Mouse (Mus musculus) E14TG2a.4 (cell line): ENCODE data around the gene Mettl26.

Experiments used
- H3K27me3 ChIP-seq: 2 replicates; pipeline ENCODE4 v1.6.1; 2014; ENCODE audit warnings: low read length, control low read depth; ENCODE audit not compliant: insufficient read depth
- H3K36me3 ChIP-seq: 2 replicates; pipeline ENCODE4 v1.6.1; 2014; ENCODE audit warnings: low read length, control low read depth; ENCODE audit not compliant: insufficient read depth
- H3K4me1 ChIP-seq: replicated peaks from 2 replicates; pipeline ENCODE4 v1.6.1; 2014; ENCODE audit warnings: low read depth, low read length, control low read depth
- H3K4me3 ChIP-seq: replicated peaks from 2 replicates; pipeline ENCODE4 v1.5.1; 2014; ENCODE audit warnings: mild to moderate bottlenecking, low read length
- H3K9me3 ChIP-seq: 2 replicates; pipeline ENCODE4 v1.6.1; 2014; ENCODE audit warnings: low read length, control low read depth
- CTCF ChIP-seq: conservative IDR thresholded peaks from 2 replicates; pipeline ENCODE4 v1.5.1; 2014; ENCODE audit warnings: low read length
- NANOG ChIP-seq: IDR thresholded peaks from 2 replicates; pipeline ENCODE4 v1.6.1; 2014; ENCODE audit warnings: borderline replicate concordance, low read length, mixed read lengths
- POU5F1 ChIP-seq: IDR thresholded peaks from 2 replicates; pipeline ENCODE4 v1.6.1; 2014; ENCODE audit warnings: low read length, borderline replicate concordance

Gene Mettl26

DNA sequence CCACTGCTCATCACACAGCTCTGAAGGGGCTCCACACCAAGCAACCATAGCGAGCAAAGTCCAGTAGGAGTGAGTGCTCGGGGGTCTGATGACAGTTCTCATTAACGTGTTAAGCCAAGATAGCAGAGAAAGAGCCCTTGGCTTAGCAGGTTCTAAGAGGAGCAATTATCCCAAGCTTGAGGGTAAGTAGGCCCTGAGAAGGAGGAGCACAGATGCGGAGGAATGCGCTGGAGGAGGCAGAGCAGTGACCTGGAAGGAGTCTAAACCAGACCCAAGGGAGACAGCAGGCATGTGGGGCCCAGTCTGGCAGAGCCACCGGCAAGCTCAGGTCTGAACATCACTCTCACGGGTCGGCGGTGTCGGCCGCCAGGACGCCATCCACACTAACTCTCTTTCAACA is 21.0 kb downstream of the Mettl26 start:
- no peaks in the 10 kb centered on the region for H3K9me3 ChIP-seq
- no peaks in the 10 kb centered on the region for H3K27me3 ChIP-seq
- TF ChIP-seq POU5F1: no peak
- no peak for TF ChIP-seq CTCF
- TF ChIP-seq NANOG: no peak
- H3K4me3 ChIP-seq: no peak overlapping the region
- peaks cover 35% of the 10 kb centered on the region for H3K36me3 ChIP-seq
- peaks cover 43% of the 10 kb centered on the region for H3K4me1 ChIP-seq

DNA sequence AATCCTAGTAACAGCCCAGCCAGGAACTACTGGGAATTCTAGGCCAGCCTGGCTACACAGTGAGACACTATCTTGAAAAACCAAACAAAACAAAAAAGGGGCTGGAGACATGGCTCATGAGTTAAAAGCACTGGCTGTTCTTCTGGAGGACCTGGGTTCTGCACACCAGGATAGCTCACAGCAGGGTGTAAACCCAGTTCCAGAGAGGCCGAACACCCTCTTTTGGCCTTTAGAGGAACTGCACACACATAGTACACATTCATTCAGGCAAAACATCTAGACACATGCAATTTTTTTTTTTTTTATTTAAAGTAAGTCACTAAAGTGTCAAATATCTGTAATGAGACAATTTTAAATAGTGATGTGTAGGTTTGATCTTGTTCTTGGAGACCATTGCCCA is 25.3 kb downstream of the Mettl26 start:
- H3K4me1 ChIP-seq: peaks cover 44% of the 10 kb centered on the region
- TF ChIP-seq POU5F1 (no peak), CTCF (peak; percentile 42)
- no peak overlapping the region for H3K4me3 ChIP-seq
- H3K9me3 ChIP-seq: no peaks in the 10 kb centered on the region
- H3K36me3 ChIP-seq: peaks cover 32% of the 10 kb centered on the region
- H3K27me3 ChIP-seq: no peaks in the 10 kb centered on the region

DNA sequence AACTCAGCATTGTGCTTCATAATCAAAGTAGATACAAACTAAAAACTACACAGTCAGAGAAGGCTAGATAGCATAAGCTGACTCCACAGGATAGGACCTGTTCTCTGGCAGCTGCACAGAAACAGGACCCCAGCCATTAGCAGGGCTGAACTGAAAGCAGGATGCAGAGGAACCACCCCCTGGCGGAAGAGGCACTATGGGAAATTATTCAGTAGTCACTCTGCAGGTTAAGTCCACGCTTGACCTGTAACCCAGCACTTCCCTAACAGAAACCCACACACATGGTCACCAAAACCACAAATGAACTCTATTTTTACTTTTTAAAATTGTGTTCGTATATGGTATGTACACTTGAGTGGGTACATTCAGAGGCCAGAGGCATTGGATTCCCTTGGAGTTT is 28.2 kb downstream of the Mettl26 start:
- H3K36me3 ChIP-seq: peaks cover 40% of the 10 kb centered on the region
- no peaks in the 10 kb centered on the region for H3K9me3 ChIP-seq
- H3K27me3 ChIP-seq: no peaks in the 10 kb centered on the region
- TF ChIP-seq CTCF (no peak), NANOG (no peak), POU5F1 (no peak)
- peaks cover 25% of the 10 kb centered on the region for H3K4me1 ChIP-seq
- H3K4me3 ChIP-seq: no peak overlapping the region

DNA sequence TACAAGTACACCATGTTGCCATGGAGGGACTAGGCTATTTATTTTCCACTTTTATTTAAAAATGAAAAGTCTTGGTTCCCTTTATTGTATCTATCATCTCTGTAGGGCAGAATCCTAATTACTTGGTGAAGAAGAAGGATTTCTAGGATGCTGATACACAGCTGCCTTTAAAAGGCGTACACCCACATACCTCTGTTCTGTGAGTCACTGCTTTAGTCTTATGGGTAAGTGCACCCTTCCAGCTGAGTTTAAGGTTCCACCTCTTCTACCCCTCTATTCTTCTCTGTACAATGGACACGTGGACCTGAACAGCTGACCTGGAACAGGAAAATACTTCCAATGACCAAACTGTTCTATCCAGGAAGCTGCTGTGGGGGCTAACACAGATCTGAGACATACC is 32.8 kb downstream of the Mettl26 start:
- no peaks in the 10 kb centered on the region for H3K27me3 ChIP-seq
- peaks cover 29% of the 10 kb centered on the region for H3K4me1 ChIP-seq
- no peak for TF ChIP-seq POU5F1
- no peak for TF ChIP-seq NANOG
- no peak for TF ChIP-seq CTCF
- peaks cover 36% of the 10 kb centered on the region for H3K36me3 ChIP-seq
- H3K9me3 ChIP-seq: no peaks in the 10 kb centered on the region
- no peak overlapping the region for H3K4me3 ChIP-seq

DNA sequence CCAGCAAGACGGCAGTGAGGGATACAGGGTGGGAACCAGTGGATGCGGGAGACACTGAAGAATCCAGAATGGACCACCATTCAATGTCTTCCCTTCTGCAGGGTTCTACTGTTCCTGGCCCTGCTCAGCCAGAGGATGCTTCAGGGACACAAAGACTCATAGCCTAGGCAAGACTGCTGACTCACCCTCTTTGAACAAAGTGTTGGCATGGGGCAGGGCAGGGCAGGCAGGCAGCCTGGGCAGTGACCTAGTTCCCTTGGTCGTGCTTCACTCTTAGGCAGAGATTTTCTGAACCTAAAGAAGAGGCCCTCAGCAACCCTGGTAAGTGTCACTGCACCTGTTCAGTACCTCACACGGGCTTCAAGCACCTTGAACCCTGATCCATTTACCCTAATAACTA is 36.9 kb downstream of the Mettl26 start:
- Histone ChIP-seq H3K36me3 (peaks cover 56% of the 10 kb centered on the region), H3K4me3 (no peak overlapping the region), H3K9me3 (no peaks in the 10 kb centered on the region), H3K4me1 (peaks cover 38% of the 10 kb centered on the region), H3K27me3 (no peaks in the 10 kb centered on the region)
- TF ChIP-seq POU5F1 (no peak), CTCF (no peak), NANOG (no peak)

DNA sequence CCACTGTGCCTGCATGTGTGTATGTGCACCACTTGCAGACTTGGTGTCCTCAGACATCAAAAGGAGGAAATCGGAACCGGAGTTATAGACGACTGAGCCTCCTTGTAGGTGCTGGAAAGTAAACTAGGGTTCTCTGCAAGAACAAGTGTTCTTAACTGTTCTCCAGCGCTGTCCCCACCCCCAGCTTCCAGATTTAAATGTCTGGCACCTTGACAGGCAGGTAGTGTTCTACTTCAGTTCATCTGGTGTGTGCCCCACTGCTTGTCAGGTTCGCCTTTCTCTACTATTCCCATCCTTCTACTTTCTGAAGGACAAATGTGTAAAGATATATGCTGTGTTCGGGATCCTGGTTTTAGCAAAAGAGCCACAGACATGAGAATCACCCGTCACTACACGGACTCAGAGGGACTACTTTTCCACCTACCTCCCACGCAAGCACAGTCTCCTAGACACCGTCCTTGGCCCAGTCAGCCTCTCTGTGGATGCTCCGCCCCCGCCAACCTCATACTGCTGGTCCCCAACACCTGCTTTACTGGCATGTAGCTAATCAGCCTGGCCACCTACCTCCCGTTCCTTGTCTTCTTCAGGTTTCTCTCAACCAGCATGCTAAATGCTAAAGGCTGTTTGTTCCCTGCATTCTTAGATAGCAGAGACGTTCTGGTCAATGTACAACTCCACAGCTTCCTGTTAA is 38.5 kb downstream of the Mettl26 start:
- Histone ChIP-seq H3K4me1 (peaks cover 51% of the 10 kb centered on the region), H3K36me3 (peaks cover 56% of the 10 kb centered on the region), H3K9me3 (no peaks in the 10 kb centered on the region), H3K27me3 (no peaks in the 10 kb centered on the region), H3K4me3 (no peak overlapping the region)
- no peak for TF ChIP-seq NANOG
- TF ChIP-seq CTCF: no peak
- no peak for TF ChIP-seq POU5F1

DNA sequence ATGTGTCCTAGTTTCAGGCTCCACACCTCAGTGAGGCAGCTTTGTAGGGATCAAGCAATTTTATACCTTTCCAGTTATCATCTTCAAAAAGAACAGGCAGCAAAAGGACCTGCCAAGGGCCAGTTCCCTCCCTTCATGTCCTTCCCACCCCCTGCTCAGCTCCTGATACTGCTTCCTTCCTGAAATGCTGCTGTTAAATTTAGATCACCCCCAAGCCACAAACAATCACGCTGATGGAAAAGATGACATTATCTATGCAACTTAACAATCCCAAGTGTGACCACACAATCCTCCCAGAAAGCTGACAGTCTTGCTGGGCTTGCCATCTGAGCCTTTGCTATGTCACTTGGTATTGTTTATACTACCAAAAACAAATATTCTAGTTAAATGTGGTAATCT is 39.0 kb downstream of the Mettl26 start:
- TF ChIP-seq CTCF (no peak), POU5F1 (no peak), NANOG (no peak)
- no peak overlapping the region for H3K4me3 ChIP-seq
- no peaks in the 10 kb centered on the region for H3K27me3 ChIP-seq
- no peaks in the 10 kb centered on the region for H3K9me3 ChIP-seq
- peaks cover 57% of the 10 kb centered on the region for H3K4me1 ChIP-seq
- H3K36me3 ChIP-seq: peaks cover 56% of the 10 kb centered on the region

DNA sequence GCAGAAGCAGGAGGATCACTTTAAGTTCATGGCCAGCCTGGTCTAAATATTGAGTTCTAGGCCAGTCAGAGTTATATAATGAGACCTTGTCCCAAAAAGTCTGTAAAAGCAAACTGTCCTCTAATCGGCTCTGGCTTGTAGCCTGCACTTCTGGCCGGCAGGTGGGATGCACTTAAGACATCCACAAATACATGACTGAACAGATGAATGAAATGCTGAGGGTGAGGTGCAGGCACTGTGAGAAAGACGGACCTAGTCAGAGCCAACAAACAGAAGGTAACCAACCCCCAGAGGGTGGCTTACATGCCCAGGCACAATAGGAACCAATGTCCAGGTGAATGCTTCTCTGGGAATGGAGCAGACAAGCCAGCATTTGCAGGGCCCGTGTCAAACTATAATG is 39.4 kb downstream of the Mettl26 start:
- peaks cover 57% of the 10 kb centered on the region for H3K4me1 ChIP-seq
- no peaks in the 10 kb centered on the region for H3K9me3 ChIP-seq
- H3K36me3 ChIP-seq: peaks cover 56% of the 10 kb centered on the region
- H3K4me3 ChIP-seq: no peak overlapping the region
- no peak for TF ChIP-seq NANOG
- TF ChIP-seq CTCF: no peak
- no peak for TF ChIP-seq POU5F1
- H3K27me3 ChIP-seq: no peaks in the 10 kb centered on the region
